Mouse (Mus musculus) limb, embryonic 14.5 days (tissue): ENCODE results near the gene Kirrel3. TPM values are rescaled to one million over a fixed set of nuclear protein-coding genes. Genes with fewer than 3 reads are reported as not detected.

Experiments
- ATAC-seq: fragments of 200-750 bp; cut with Nextera tagmentation; 2 replicates; pipeline ENCODE4 v1.8.0; 2017; ENCODE audit warnings: low read depth, moderate number of reproducible peaks, moderate TSS enrichment; ENCODE audit not compliant: low FRiP score
- DNase-seq: peaks from one replicate; pipeline ENCODE4 v3.0.0-alpha.2; 2015; ENCODE audit warnings: low spot score
- H3K27ac ChIP-seq: fragments of 300-500 bp; sonication (generic); replicated peaks from 2 replicates; pipeline ENCODE4 v1.5.1; 2014; ENCODE audit warnings: low read depth, mild to moderate bottlenecking, low read length, moderate library complexity, mixed read lengths
- H3K27me3 ChIP-seq: fragments of 300-500 bp; sonication (generic); 2 replicates; pipeline ENCODE4 v1.6.1; 2014; ENCODE audit warnings: low read length, mixed read lengths; ENCODE audit not compliant: control insufficient read depth, insufficient read depth
- H3K36me3 ChIP-seq: fragments of 300-500 bp; sonication (generic); 2 replicates; pipeline ENCODE4 v1.6.1; 2014; ENCODE audit warnings: mild to moderate bottlenecking, low read length, moderate library complexity, mixed read lengths; ENCODE audit not compliant: control insufficient read depth, insufficient read depth
- H3K4me1 ChIP-seq: fragments of 300-500 bp; sonication (generic); 2 replicates; pipeline ENCODE4 v1.6.1; 2014; ENCODE audit warnings: antibody characterized with exemption, low read length, mixed read lengths; ENCODE audit not compliant: control insufficient read depth, insufficient read depth
- H3K4me2 ChIP-seq: fragments of 300-500 bp; sonication (generic); replicated peaks from 2 replicates; pipeline ENCODE4 v1.6.1; 2014; ENCODE audit warnings: low read depth, mild to moderate bottlenecking, low read length, moderate library complexity; ENCODE audit not compliant: severe bottlenecking
- H3K4me3 ChIP-seq: fragments of 300-500 bp; sonication (generic); replicated peaks from 2 replicates; pipeline ENCODE4 v1.5.1; 2014; ENCODE audit warnings: low read length
- H3K9ac ChIP-seq: fragments of 300-500 bp; sonication (generic); 2 replicates; pipeline ENCODE4 v1.6.1; 2014; ENCODE audit warnings: mild to moderate bottlenecking, low read depth, low read length, moderate library complexity; ENCODE audit not compliant: severe bottlenecking
- H3K9me3 ChIP-seq: fragments of 300-500 bp; sonication (generic); 2 replicates; pipeline ENCODE4 v1.6.1; 2016; ENCODE audit warnings: low read length; ENCODE audit not compliant: control insufficient read depth
- POLR2A ChIP-seq: fragments of 200-500 bp; IDR thresholded peaks from 2 replicates; pipeline ENCODE4 v1.8.0; 2012; ENCODE audit warnings: inconsistent platforms, mild to moderate bottlenecking, moderate library complexity, borderline replicate concordance; ENCODE audit not compliant: insufficient read depth, insufficient read length; ENCODE audit errors: extremely low read depth
- WGBS: fragments of 180-500 bp; shearing (Covaris S2); extraction: QIAGEN DNeasy Blood & Tissue Kit; methylation state at CpG from one replicate; pipeline ENCODE4 v1.1.7; 2014; 5-methylcytosine and 5-hydroxymethylcytosine counted together
- polyA plus RNA-seq, 2 experiments: library from polyadenylated mRNA; depleted of rRNA in 1 of 2; stranded (reverse) in 1 of 2; unstranded in 1 of 2; fragments of >200 nt; fragmentation: Nextera tagmentation in 1 of 2; extraction: Ambion mirVana in 1 of 2; gene quantifications; 2 replicates each; pipeline versions ENCODE4 v1.2.1 to v1.2.3; 2012 to 2014

Gene Kirrel3
- polyA plus RNA-seq, 2 experiments: 10.1 to 14.6 TPM

GRCm38 (mm10) chr9:34837700-34838462 is 352.2 kb downstream of the Kirrel3 start:
- no peak overlapping the region for H3K4me3 ChIP-seq
- no peak for ATAC-seq

GRCm38 (mm10) chr9:34843275-34843965 is 357.7 kb downstream of the Kirrel3 start:
- no peak overlapping the region for H3K27ac ChIP-seq
- no peaks in the 10 kb centered on the region for H3K9me3 ChIP-seq
- H3K27me3 ChIP-seq: no peaks in the 10 kb centered on the region
- H3K4me3 ChIP-seq: no peak overlapping the region
- H3K9ac ChIP-seq: no peak overlapping the region
- H3K36me3 ChIP-seq: no peaks in the 10 kb centered on the region
- 77% methylated on average over 9 of the region's 10 CpGs for WGBS
- DNase-seq (no peak), ATAC-seq (no peak)
- H3K4me1 ChIP-seq: no peaks in the 10 kb centered on the region
- no peak for TF ChIP-seq POLR2A
- H3K4me2 ChIP-seq: no peak overlapping the region

More at GRCm38 (mm10) chr9:34837700-34838462, 352.2 kb downstream of the Kirrel3 start:
- Histone ChIP-seq H3K4me2 (no peak overlapping the region), H3K9ac (no peak overlapping the region), H3K36me3 (no peaks in the 10 kb centered on the region), H3K9me3 (no peaks in the 10 kb centered on the region), H3K27me3 (no peaks in the 10 kb centered on the region), H3K4me1 (no peaks in the 10 kb centered on the region), H3K27ac (no peak overlapping the region)
- TF ChIP-seq POLR2A: no peak
- 32% methylated on average over 10 of the region's 10 CpGs for WGBS
- peak; percentile 75 for DNase-seq

GRCm38 (mm10) chr9:34846440-34846839 is 360.7 kb downstream of the Kirrel3 start:
- DNase-seq (no peak), ATAC-seq (no peak)
- H3K4me2 ChIP-seq: no peak overlapping the region
- no peaks in the 10 kb centered on the region for H3K4me1 ChIP-seq
- H3K36me3 ChIP-seq: no peaks in the 10 kb centered on the region
- 42% methylated on average over 1 of the region's 1 CpGs for WGBS
- no peak overlapping the region for H3K27ac ChIP-seq
- no peak for TF ChIP-seq POLR2A
- no peak overlapping the region for H3K9ac ChIP-seq
- no peaks in the 10 kb centered on the region for H3K27me3 ChIP-seq
- no peak overlapping the region for H3K4me3 ChIP-seq
- H3K9me3 ChIP-seq: no peaks in the 10 kb centered on the region

- no peaks in the 10 kb centered on the region for H3K9me3 ChIP-seq
- H3K4me3 ChIP-seq: no peak overlapping the region
- no peaks in the 10 kb centered on the region for H3K36me3 ChIP-seq
- H3K27ac ChIP-seq: no peak overlapping the region
- no peaks in the 10 kb centered on the region for H3K4me1 ChIP-seq
- H3K9ac ChIP-seq: no peak overlapping the region
- DNase-seq: no peak
- 55% methylated on average over 5 of the region's 5 CpGs for WGBS
- H3K4me2 ChIP-seq: no peak overlapping the region
- H3K27me3 ChIP-seq: no peaks in the 10 kb centered on the region
- ATAC-seq: no peak
- no peak for TF ChIP-seq POLR2A
Measured at GRCm38 (mm10) chr9:34847664-34848063, 362.0 kb downstream of the Kirrel3 start.

GRCm38 (mm10) chr9:34851136-34851535 is 365.4 kb downstream of the Kirrel3 start:
- H3K4me1 ChIP-seq: no peaks in the 10 kb centered on the region
- H3K4me3 ChIP-seq: no peak overlapping the region
- H3K9me3 ChIP-seq: no peaks in the 10 kb centered on the region
- H3K4me2 ChIP-seq: no peak overlapping the region
- no peak overlapping the region for H3K27ac ChIP-seq
- no peaks in the 10 kb centered on the region for H3K27me3 ChIP-seq
- no peak for TF ChIP-seq POLR2A
- WGBS: 81% methylated on average over 4 of the region's 4 CpGs
- ATAC-seq: no peak
- no peaks in the 10 kb centered on the region for H3K36me3 ChIP-seq
- H3K9ac ChIP-seq: no peak overlapping the region
- no peak for DNase-seq
